Mouse (Mus musculus): ENCODE measurements at regions not wholly inside any gene's neighbourhood (a gene's known extent, or its start where the extent isn't known, plus 50 kb on each side); places are given as distances from the start of the nearest gene placed in this dataset.

DNA sequence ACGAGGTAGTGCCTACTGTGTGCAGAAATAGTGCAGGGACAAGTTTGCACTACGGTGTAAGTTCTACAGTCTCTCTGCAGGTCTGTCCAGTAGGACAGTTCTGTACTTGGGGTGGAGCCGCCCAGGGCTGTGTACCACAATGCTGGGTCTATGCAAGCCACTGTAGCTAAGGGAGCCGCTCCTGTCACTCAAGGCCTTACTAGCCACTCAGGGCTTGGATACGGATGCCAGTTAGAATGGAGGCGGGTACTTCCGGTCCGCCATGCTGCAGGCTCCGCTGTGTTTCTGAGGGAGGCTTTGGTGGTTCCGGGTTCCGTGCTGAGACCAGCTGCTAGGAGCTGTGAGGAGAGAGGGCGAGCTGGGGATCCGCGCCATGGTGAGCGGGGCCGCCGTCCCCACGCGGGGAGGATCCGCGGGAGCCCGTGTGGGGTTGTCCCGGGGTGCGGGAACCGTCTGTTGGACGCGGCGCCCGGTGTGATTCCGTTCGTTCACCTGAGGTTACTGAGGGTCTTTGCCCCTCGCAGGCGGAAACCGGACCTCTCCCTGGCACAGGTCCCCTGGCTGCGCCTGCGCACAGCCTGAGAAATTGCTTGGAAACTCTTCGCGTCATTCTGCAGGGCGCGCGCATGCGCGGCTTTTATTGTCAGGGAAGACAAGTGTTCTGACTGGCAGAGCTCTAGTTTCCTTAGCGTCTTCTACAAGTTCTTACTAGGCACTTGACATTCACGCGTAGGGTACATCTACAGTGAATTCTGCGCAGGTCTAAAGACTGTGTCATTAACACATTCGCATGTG, 51.0 kb upstream of the Zfp873 start:
- peak in 1 of 2 experiments; percentile 42 for DNase-seq (ENCODE audit: low spot score in 2 of 2)
